Mouse (Mus musculus) left cerebral cortex, adult 18-20 months (tissue): Measurements from ENCODE around the gene Lrmda. TPM values are rescaled to one million over a fixed set of nuclear protein-coding genes. Genes with fewer than 3 reads are reported as not detected.

ENCODE experiments used
- DNase-seq, 2 experiments: peaks; one replicate each; pipeline ENCODE4 v3.0.0; 2021 to 2022; ENCODE audit warnings: low spot score in 2 of 2, mixed read lengths in 1 of 2
- total RNA-seq, 2 experiments: library from RNA; stranded (reverse); gene quantifications; 2 replicates each; pipeline ENCODE4 v1.2.3; 2021

The Lrmda gene
- total RNA-seq, 2 experiments from 2014 or later, result 1.4 to 1.7 TPM

GRCm38 (mm10) chr14:22627105-22627829 is 607.8 kb downstream of the Lrmda start:
- no peak for DNase-seq

GRCm38 (mm10) chr14:22630361-22630867 is 610.9 kb downstream of the Lrmda start:
- DNase-seq, result no peak

GRCm38 (mm10) chr14:22633612-22634011 is 614.1 kb downstream of the Lrmda start:
- no peak for DNase-seq

- no peak for DNase-seq
These were observed 624.0 kb downstream of the Lrmda start for GRCm38 (mm10) chr14:22643494-22643893.

- no peak for DNase-seq
These were observed 628.5 kb downstream of the Lrmda start for GRCm38 (mm10) chr14:22647879-22648611.

- no peak for DNase-seq
These were observed 629.9 kb downstream of the Lrmda start for GRCm38 (mm10) chr14:22649411-22649911.

GRCm38 (mm10) chr14:22649985-22650984 is 630.8 kb downstream of the Lrmda start:
- DNase-seq, result no peak

GRCm38 (mm10) chr14:22651131-22651952 is 631.8 kb downstream of the Lrmda start:
- no peak for DNase-seq

GRCm38 (mm10) chr14:22662496-22662895 is 643.0 kb downstream of the Lrmda start:
- DNase-seq, result no peak

- DNase-seq, result no peak
These were observed 646.9 kb downstream of the Lrmda start for GRCm38 (mm10) chr14:22666437-22666836.

- DNase-seq, result no peak
These were observed 648.8 kb downstream of the Lrmda start for GRCm38 (mm10) chr14:22668302-22668701.

GRCm38 (mm10) chr14:22668711-22669110 is 649.2 kb downstream of the Lrmda start:
- DNase-seq, result no peak

- DNase-seq, result no peak
These were observed 654.1 kb downstream of the Lrmda start for GRCm38 (mm10) chr14:22673581-22673980.

GRCm38 (mm10) chr14:22679008-22679704 is 659.6 kb downstream of the Lrmda start:
- DNase-seq, result no peak

- no peak for DNase-seq
These were observed 660.5 kb downstream of the Lrmda start for GRCm38 (mm10) chr14:22679705-22680643.

- DNase-seq, result no peak
These were observed 667.4 kb downstream of the Lrmda start for GRCm38 (mm10) chr14:22686886-22687285.

- DNase-seq, result no peak
These were observed 668.9 kb downstream of the Lrmda start for GRCm38 (mm10) chr14:22688399-22688798.

- no peak for DNase-seq
These were observed 675.9 kb downstream of the Lrmda start for GRCm38 (mm10) chr14:22695448-22695847.
